Mouse (Mus musculus): ENCODE data around the gene Senp6. TPM values are rescaled to one million over a fixed set of nuclear protein-coding genes. Genes with fewer than 3 reads are reported as not detected.

Gene Senp6
- total RNA-seq, 2 experiments from 2014 or later = 106 to 111 TPM

DNA sequence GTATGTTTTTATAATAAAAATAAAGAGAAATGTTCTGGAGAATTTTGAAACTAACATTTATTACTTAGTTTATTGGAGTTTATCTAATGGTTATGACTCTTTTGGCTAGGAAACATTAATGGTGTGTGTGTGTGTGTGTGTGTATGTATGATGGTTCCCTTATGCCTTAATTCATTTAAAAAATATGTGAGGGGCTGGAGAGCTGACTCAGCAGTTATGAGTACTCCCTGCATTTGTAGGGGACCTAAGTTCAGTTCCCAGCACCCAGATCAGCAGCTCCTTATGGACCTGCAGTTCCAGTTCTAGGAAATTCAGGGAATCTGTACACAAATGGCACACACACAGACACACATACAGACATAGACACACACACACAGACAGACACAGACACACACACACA, 104.5 kb downstream of the Senp6 start:
- no peak for DNase-seq (ENCODE audit: low spot score in 2 of 2)

DNA sequence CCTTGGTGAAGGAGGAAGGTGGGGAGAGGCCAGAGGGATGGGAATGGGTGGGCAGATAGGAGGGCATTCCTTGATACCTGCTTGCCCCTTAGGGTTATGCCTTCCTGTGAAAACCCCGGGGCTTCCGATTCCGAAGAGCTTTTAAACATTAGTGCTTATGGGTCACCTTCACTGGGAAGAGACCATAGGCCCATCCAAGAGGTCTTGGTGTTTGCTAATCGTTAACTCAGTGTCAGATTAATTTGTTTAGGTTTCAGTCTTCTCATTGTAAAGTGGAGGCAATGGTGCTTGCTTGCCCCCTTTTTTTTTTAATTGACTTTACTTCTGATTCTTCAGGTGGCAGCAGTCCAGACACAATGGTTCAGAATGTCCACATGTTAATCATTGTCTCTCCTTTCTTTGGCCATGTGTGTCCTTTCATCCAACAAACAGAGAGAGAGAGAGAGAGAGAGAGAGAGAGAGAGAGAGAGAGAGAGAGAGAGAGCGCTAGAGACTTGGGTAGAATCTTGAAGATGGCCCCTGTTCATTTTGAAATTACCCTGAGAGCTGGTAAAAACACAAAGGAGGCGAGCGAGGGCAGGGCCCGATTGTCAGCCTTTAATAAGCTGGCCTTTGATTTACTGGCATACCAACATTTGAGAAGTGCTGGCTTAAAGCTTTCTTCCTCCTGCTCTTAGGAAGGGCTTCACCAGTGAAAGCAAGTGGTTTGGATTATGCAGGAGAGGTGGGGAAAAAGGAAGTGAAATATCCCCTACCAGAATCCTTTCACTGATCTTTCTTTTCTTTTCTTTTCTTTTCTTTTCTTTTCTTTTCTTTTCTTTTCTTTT, 105.9 kb downstream of the Senp6 start:
- no peak for DNase-seq (ENCODE audit: low spot score in 2 of 2)

DNA sequence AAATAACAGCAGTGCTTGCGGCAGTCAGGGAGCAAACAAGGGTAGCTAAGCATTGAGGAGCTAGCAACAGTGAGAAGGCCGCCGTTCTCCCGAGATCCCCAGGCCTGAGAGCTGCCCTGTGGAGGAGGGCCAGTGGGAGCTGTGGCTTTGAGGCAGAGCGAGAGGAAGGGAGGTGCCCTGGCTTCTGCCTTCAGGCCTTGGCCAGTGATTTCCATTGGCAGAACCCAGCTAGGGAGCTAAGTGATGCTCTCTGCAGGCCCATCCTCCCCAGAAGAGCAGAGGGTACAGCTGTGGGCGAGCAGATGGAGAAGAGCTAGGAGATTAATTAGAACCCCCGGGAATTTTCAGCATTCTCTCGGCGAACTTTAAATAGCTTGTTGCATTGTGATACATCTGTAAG, 106.9 kb downstream of the Senp6 start:
- peak; percentile 52 to 53 for DNase-seq (ENCODE audit: low spot score in 2 of 2)

DNA sequence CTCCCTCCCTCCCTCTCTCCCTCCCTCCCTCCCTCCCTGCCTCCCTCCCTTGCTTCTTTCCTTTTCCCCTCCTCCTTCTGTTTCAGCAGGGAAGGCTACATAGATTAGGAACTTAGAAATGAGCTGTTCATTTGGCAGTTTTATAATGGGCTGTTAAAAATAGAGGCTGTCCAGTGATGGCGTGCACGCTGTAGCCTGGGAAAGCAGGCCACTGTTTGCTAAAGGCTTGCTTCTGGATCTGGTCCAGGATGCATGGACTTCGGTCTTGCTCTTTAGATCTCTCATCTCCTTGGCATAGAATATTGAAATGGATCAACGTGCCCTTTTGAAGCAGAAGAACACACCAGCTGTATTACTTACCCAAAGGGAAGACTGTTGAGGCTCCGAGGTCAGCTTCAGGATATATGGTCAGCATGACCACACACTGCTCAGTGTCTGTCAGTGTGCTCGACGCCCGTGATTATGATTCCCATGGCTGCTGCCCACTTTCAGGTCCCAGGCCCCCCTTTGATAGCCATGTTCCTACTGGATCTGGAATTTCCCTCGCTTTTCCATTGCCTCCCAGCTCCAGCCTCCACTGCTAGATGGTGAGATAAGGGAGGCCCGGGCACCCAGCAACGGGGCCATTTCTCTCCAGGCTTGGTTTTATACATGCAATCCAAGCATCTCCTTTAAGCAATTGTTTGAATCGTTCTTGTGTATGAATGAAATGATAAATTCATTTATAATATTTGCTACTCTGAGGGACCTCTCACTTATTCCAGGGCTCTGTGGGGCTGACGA, 110.2 kb downstream of the Senp6 start:
- no peak for DNase-seq (ENCODE audit: low spot score in 2 of 2)

DNA sequence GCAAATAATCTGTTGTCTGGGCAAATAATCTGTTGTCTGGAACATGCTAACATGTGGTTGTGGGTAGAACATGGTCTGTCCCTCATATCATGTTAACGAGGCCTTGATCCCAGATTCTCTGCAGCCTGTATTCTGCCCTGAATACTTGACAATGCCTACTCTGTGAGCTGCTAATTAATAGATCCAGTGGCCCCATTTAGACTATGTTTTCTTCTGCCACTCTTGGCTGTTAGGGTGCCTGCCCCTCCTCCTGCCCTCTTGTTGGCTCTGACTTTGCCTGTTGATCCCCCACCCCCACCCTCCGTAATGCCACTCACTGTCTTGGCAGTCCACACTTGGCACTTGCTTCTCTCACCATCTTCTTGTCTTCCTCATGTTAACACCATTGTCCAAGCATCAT, 112.0 kb downstream of the Senp6 start:
- no peak for DNase-seq (ENCODE audit: low spot score in 2 of 2)

DNA sequence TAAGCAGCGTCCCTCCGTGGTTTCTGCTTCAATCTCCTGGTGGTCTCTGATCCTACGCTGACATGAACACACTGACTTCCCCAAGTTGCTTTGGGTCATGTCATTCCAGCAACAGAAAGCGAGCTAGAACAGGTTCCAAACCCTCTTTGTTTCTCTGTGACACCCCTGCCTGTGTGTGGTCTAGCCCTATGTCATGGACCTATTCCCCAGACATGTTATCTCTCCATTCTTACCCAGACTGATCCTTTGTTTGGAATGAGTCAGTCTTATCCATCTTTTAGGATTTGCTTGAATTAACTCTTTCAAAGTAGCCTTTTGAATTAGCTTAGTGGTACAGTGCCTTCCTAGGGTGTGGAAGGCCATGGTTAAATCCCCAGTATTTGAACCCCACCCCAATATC, 113.0 kb downstream of the Senp6 start:
- DNase-seq (ENCODE audit: low spot score in 2 of 2) = no peak

DNA sequence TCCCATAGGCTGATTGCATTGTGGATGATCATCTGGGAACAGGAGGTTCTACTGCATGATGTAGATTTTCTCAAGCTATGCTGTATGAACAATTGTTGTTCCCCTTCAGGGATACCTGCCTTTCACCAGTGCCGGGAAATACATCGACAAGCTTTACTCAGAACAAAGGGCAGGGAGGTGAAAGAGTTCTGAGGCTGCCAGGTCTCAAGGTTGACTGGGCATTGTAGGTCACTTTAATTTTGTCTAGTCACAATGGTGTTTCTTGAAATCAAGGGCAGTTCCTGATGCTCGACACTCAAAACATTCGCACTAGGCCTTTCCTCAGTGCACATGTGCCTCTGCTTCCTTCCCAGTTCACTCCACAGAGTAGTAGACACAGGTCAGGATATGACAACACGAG, 114.1 kb downstream of the Senp6 start:
- no peak for DNase-seq (ENCODE audit: low spot score in 2 of 2)

DNA sequence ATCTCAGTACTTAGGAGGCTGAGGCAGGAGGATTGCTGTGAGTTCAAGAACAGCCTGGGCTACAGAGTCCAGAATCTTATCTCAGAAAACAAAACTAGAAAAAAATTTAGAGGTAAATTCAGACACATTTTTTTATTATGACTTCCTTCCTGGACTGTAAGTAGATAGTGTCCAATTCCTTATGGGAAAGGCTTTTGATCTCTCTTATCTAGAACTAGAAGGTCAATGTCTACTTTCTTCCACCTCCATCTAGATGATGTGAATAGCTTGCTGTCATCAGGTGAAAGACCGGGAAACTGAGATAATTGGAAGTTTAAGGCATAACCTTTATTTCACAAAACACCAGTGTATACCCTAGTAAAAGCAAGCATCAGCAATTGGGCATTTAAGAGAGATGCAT, 115.0 kb downstream of the Senp6 start:
- no peak for DNase-seq (ENCODE audit: low spot score in 2 of 2)

DNA sequence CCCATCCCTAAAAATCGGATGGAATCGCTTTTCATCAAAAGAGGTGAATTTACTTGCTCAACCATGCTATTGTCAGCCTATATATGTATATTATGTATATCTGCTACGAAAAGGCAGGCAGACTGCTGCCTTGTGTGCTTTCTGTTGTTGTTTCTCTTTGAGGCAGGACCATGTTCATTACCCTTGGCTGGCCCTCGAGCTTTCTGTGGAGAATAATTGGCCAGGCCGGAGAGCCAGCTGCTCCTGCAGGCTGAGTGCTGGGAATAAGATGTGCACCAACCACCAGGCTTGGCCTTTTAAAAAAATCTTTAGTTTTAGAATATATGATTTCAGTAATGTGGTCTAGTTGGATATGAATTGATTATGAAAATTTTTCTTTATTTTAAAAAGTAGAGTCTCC, 117.4 kb downstream of the Senp6 start:
- no peak for DNase-seq (ENCODE audit: low spot score in 2 of 2)

DNA sequence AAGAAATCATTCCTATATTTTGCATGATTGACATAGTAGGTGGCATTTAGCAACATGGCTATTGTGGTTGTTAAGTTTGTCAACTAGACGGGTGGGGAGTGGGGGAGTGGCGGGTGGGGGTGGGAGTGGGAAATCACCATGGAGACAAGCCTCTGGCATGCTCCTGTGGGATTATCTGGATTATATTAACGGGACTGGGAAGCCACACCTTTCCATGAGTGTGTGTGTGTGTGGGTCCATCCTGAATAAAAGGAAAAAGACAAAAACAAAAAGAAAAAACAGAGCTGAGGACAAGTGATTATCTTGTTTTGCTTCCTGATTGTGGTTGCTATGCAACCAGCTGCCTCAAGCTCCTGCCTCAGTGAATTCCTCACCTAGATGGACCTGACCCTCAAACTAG, 119.0 kb downstream of the Senp6 start:
- DNase-seq (ENCODE audit: low spot score in 2 of 2) = no peak

DNA sequence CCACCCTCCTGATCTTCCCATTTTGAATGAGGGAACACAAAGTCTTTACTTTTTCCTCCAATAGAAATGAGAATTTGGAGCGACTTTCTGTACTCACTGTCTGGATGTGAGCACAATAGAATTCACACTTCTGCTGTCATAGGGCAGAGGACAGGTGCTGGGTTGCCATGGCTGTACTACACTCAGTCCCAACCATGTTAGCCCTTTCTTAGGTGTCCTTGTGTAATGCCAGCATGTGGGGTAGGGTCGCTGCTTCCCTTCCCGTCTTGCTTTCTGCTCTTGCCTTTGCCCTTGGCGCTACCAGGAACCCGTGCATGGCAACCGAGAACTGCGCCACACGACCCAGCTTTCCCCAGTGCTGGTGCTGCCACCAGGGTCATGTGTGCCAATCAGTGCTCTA, 120.0 kb downstream of the Senp6 start:
- DNase-seq (ENCODE audit: low spot score in 2 of 2) = no peak

DNA sequence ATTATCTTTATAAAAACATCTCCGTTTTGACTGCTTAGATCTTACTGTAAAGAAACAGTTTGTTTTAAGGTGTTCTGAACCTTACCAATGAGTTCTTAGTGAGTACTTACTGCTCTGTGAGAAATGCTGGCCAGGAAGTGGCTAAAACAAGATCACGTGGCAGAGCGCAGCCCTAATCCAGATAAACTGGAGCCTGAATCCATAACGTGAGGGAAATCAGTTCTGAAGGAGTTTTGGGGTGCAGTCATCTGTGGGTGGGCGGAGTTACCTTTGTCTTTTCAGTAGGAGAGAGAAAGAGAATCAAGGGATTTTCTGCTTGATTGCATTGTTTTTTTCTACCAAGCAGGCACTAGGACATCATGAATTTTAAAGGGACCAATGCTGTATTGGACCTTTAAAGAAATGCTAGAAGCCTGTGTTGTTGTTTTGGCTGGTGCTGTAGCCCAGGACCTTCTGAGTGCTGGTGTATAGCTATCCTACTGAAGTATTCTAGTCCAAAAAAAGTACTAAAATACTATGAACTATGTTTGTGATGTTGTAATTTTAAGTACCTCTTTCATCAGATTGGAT, 121.7 kb downstream of the Senp6 start:
- no peak for DNase-seq (ENCODE audit: low spot score in 2 of 2)

DNA sequence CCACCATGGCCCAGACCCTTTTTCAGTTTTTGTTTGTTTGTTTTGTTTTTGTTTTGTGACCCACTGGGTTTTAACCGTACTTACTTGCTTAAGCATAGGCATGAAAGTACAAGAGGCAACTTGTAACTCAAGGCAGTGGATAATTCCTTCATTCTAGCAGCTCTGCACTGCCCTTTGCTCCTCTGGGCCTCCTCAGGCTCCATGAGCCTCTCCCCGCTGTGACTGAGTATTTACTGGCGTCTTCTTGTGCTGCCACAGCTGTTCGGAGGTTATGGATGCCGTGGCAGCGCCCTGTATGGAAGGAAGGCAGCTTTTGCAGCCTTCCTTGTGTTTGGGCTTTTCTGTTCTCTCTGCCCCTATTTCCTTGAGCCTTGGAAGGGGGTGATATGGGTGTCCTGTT, 124.5 kb downstream of the Senp6 start:
- DNase-seq (ENCODE audit: low spot score in 2 of 2) = no peak

DNA sequence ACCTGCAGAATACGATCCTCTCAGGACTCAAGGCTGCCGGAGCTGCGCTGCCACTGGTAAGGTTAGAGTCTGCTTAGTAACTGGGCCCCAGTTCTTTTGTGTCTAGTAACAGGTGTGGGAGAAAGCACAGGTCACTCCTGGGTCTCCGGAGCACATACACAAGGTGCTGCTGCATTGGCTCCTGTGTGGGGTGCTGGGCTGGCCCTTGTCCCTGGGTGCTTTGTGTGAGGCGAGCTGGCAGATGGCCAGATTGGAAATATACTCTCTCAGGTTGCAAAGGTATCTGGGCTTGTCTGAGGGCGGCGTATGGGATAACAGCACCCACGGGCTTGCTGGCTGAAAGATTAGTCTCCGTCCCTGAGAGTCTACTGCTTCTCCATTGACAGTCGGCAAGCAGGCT, 125.6 kb downstream of the Senp6 start:
- no peak for DNase-seq (ENCODE audit: low spot score in 2 of 2)

DNA sequence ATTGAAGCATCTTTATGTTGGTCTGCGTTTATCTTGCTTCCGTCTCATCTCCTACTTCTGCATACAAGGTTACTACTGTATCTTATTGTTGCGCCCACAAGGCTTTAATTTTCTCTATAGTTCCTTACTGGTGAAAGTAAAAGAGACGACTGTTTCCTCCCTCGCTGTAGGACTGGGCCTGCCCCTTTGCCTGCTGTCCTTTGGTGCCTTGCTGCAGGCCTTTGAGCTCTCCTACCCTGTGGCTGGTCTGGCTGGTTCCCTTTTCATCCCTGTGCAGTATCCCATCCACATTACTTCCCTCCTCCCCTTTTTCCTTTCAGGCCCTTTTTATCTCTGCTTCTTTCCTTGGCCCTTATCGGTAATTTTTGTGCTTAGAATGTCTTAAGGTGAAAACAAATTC, 127.7 kb downstream of the Senp6 start:
- no peak for DNase-seq (ENCODE audit: low spot score in 2 of 2)

Other genes with a start within 250 kb of the Senp6 start
- 10 to 100 TPM; 17.6 to 18.8 TPM for gene Filip1, start 54.1 kb upstream of the Senp6 start, total RNA-seq (2021)
- 10 to 100 TPM; 59.0 to 72.6 TPM for gene Myo6, start 98.1 kb downstream of the Senp6 start, total RNA-seq (2021)